Mouse (Mus musculus) liver, adult 2 months (tissue): ENCODE measurements around the gene Pla2g12b.

Experiments used
- CTCF ChIP-seq: fragments of 200-500 bp; IDR thresholded peaks from 2 replicates; pipeline ENCODE4 v1.5.1; 2011; ENCODE audit warnings: low read depth, low read length, control low read depth
- POLR2A ChIP-seq: fragments of 200-500 bp; IDR thresholded peaks from 2 replicates; pipeline ENCODE4 v1.6.1; 2011; ENCODE audit warnings: low read length, control low read depth; ENCODE audit not compliant: insufficient read depth; ENCODE audit errors: extremely low read depth

DNA sequence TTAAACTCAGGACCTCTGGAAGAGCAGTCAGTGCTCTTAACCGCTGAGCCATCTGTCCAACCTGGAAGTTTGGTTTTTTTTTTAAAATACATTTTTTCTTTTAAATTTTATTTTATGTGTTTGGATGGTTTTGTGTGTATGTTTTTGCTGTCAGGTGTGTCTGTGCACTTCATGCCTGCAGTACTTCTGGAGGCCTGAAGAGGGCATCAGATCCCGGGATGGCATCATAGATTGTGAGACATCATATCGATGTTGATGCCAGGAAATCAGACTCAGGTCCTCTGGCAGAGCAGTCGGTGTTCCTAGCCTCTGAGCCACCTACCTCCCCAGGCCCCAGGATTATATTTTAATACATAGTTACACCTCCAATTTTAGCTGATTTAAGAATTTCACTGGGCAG lies 10.3 kb downstream of the Pla2g12b start:
- peak; percentile 28; the same call in 1 of the 2 replicates for TF ChIP-seq CTCF
- TF ChIP-seq POLR2A, result no peak
